Mouse (Mus musculus): ENCODE results near the gene Efna3.

DNA sequence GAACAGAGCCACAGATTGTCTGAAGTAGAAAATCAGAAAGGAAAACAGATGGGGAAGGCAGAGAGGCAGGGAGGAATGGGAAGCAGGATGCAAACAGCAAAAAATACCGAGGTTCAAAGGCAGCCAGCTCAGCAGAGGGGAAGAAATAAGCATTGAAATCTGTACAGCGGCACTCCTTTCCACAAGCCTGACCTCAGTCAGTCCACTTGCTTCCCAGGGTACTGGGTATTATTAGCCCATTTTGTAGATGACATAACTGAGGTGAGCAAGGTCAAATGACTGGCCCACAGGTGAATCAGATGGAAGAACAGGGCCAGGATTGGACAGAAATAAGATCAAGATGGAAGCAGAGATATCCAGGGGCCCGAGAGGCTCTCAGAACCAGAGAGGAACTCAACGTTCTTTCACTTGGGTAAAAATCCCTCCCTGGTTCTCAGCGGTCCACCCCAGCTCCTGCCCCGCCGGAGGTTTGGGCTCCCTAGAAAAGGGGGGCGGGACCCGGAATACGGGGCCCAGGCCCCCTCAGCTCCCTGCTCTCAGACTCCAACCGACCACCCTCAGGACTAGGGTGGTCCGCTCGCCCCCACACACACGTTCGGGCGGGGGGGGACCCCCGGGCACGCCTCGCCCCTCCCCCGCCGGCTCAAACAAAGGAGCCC is 14.4 kb upstream of the Efna3 start:
- no peak for TF ChIP-seq CTCF (conservative IDR thresholded peaks at IDR 0.05; ENCODE audit: low read length)
- TF ChIP-seq POU5F1 (IDR thresholded peaks at IDR 0.05; ENCODE audit: borderline replicate concordance, low read length): no peak
- no peak for TF ChIP-seq NANOG (IDR thresholded peaks at IDR 0.05; ENCODE audit: borderline replicate concordance, low read length)
